Comparison of ENCODE assay signal across 8 mouse cellular contexts in the genomic region with DNA sequence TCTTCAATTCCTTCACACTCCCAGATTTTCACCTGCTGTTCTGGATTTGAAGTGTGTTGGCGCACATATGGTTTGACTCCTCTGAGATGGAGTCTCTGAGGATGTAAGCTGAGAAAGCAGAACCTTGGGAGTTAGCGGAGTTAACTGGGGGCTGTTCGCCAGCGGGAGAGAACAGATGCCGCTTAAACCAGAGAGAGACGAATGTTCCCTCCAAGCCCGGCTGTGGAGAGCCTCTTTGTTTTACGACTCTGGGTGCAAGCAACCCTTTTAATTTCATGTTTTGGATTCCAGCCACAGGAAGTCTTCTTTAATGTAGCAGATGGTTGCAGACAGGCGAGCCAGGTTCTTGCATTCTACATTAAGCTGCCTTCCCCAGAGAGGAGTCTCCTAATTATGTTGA. TPM values are rescaled to one million over a fixed set of nuclear protein-coding genes. Genes with fewer than 3 reads are reported as not detected.
DNase-seq lines count a peak whose midpoint lies in the region; ATAC-seq lines count a peak whose summit lies in the region.

No protein-coding gene starts in this region.

- peak; percentile 36 for ATAC-seq in neural tube, embryonic 14.5 days (ENCODE audit: low read depth)

- no peaks in the 10 kb centered on the region for H3K36me3 ChIP-seq in neural tube, embryonic 14.5 days (ENCODE audit: control insufficient read depth, insufficient read depth, low read length)

- H3K9ac ChIP-seq in neural tube, embryonic 14.5 days (replicated peaks; ENCODE audit: low read depth, low read length), result no peak overlapping the region

- H3K4me2 ChIP-seq in neural tube, embryonic 14.5 days (ENCODE audit: low read depth, low read length), result no peak overlapping the region

- intact Hi-C loops in heart, postnatal 10 days (cut with DNase I), result loop anchor here (2.0 kb wide), 1 partner anchor 36 kb away; no protein-coding TSS in a partner anchor

- DNase-seq in heart, postnatal 10 days, result peak; percentile 29 to 38
- DNase-seq in heart, adult 18-20 months, result no peak
- peak; percentile 87 for DNase-seq in cerebellum, adult 9-10 months
- DNase-seq in frontal cortex, postnatal 10 days (ENCODE audit: low spot score in 2 of 2), result peak; percentile 50 to 68
- DNase-seq in left cerebral cortex, adult 18-20 months (ENCODE audit: low spot score in 2 of 2), result peak; percentile 61 to 74
- no peak for DNase-seq in adrenal gland, postnatal 36 days
- DNase-seq in adrenal gland, postnatal 10 days, result no peak

- no peaks in the 10 kb centered on the region for H3K9me3 ChIP-seq in neural tube, embryonic 14.5 days (ENCODE audit: control insufficient read depth, low read length)

- peak overlapping the region; percentile 58 for H3K27ac ChIP-seq in neural tube, embryonic 14.5 days (ENCODE audit: low read depth, low read length)

- peaks cover 19% of the 10 kb centered on the region for H3K4me1 ChIP-seq in neural tube, embryonic 14.5 days (ENCODE audit: control insufficient read depth, insufficient read depth, low read length)

- 3% methylated on average over 9 of the region's 9 CpGs for WGBS in neural tube, embryonic 14.5 days

- H3K4me3 ChIP-seq in neural tube, embryonic 14.5 days (ENCODE audit: low read depth, low read length), result no peak overlapping the region

- no peaks in the 10 kb centered on the region for H3K27me3 ChIP-seq in neural tube, embryonic 14.5 days (ENCODE audit: control insufficient read depth, insufficient read depth, low read length)

RNA-seq across cellular contexts. Expression of gene Smad5, which starts 4.4 kb away (rescaled TPM):
- total RNA-seq in heart, postnatal 10 days (2021), result 10 to 100 TPM; 44.2 to 48.9 TPM
- 10 to 100 TPM; 26.6 to 26.9 TPM for total RNA-seq in heart, adult 18-20 months (2021)
- 10 to 100 TPM; 22.7 TPM for total RNA-seq in left cerebral cortex, adult 18-20 months (2021)
- 33.2 and 37.7 TPM in 2 replicates for polyA plus RNA-seq in neural tube, embryonic 14.5 days (2014; fragmentation: Nextera tagmentation; extraction: Ambion mirVana)
- total RNA-seq in adrenal gland, postnatal 36 days (2021), result 10 to 100 TPM; 57.2 to 59.9 TPM
- total RNA-seq in adrenal gland, postnatal 10 days (2021), result 10 to 100 TPM; 51.6 to 59.0 TPM

RNA-seq across cellular contexts. Expression of gene Gm45623, which starts 55.2 kb away (rescaled TPM):
- under 1 TPM in 1 of 2 experiments, not detected in 1; 0.22 TPM for total RNA-seq in heart, postnatal 10 days (2021)
- not detected for total RNA-seq in heart, adult 18-20 months (2021)
- 10 to 100 TPM; 12.6 to 13.5 TPM for total RNA-seq in left cerebral cortex, adult 18-20 months (2021)
- polyA plus RNA-seq in neural tube, embryonic 14.5 days (2014; fragmentation: Nextera tagmentation; extraction: Ambion mirVana), result 2.0 TPM in 2 replicates
- total RNA-seq in adrenal gland, postnatal 36 days (2021), result not detected
- total RNA-seq in adrenal gland, postnatal 10 days (2021), result under 1 TPM in 1 of 2 experiments, not detected in 1; 0.24 TPM

Comparison
In these comparisons a context has a peak if more than half of its experiments do, and no peak if none do; other contexts are left out.
1. DNase-seq: peak in heart, postnatal 10 days (2 of 2), cerebellum, adult 9-10 months (single experiment), frontal cortex, postnatal 10 days (2 of 2) and left cerebral cortex, adult 18-20 months (2 of 2); none in heart, adult 18-20 months (0 of 2), adrenal gland, postnatal 36 days (0 of 2) and adrenal gland, postnatal 10 days (single experiment).
2. RNA of gene Gm45623, which starts 55.2 kb away (total RNA-seq): 12.6 to 13.5 TPM in left cerebral cortex, adult 18-20 months; 0.24 TPM in adrenal gland, postnatal 10 days, 0.22 TPM in heart, postnatal 10 days, not detected in adrenal gland, postnatal 36 days and not detected in heart, adult 18-20 months; every median in the first group is over 10 times any median in the second.